Mouse (Mus musculus): ENCODE results near the gene Rin3. TPM values are rescaled to one million over a fixed set of nuclear protein-coding genes. Genes with fewer than 3 reads are reported as not detected.

The Rin3 gene
- polyA plus RNA-seq, 1 experiment, result 11.0 TPM

- no peak overlapping the region for H3K4me3 ChIP-seq (ENCODE audit: insufficient read depth, low read length)
- TF ChIP-seq POLR2A (IDR thresholded peaks at IDR 0.05; ENCODE audit: low read depth, low read length), result no peak
- no peak for TF ChIP-seq CTCF (IDR thresholded peaks at IDR 0.05; ENCODE audit: borderline replicate concordance, insufficient read depth, low read length)
- H3K4me1 ChIP-seq (ENCODE audit: control insufficient read depth, insufficient read depth, low read length), result no peaks in the 10 kb centered on the region
- H3K27ac ChIP-seq (ENCODE audit: insufficient read depth, low read length), result no peak overlapping the region
Observed at GRCm38 (mm10) chr12:102372322-102372721, 89.5 kb downstream of the Rin3 start.

GRCm38 (mm10) chr12:102382180-102382579 lies 99.3 kb downstream of the Rin3 start:
- H3K27ac ChIP-seq (ENCODE audit: insufficient read depth, low read length), result no peak overlapping the region
- H3K4me3 ChIP-seq (ENCODE audit: insufficient read depth, low read length), result no peak overlapping the region
- TF ChIP-seq CTCF (IDR thresholded peaks at IDR 0.05; ENCODE audit: borderline replicate concordance, insufficient read depth, low read length) (no peak), POLR2A (IDR thresholded peaks at IDR 0.05; ENCODE audit: low read depth, low read length) (no peak)
- no peaks in the 10 kb centered on the region for H3K4me1 ChIP-seq (ENCODE audit: control insufficient read depth, insufficient read depth, low read length)

- Histone ChIP-seq H3K27ac (ENCODE audit: insufficient read depth, low read length) (no peak overlapping the region), H3K4me3 (ENCODE audit: insufficient read depth, low read length) (no peak overlapping the region), H3K4me1 (ENCODE audit: control insufficient read depth, insufficient read depth, low read length) (no peaks in the 10 kb centered on the region)
- TF ChIP-seq POLR2A (IDR thresholded peaks at IDR 0.05; ENCODE audit: low read depth, low read length) (no peak), CTCF (IDR thresholded peaks at IDR 0.05; ENCODE audit: borderline replicate concordance, insufficient read depth, low read length) (no peak)
Observed at GRCm38 (mm10) chr12:102383288-102383687, 100.4 kb downstream of the Rin3 start.

- H3K27ac ChIP-seq (ENCODE audit: insufficient read depth, low read length), result no peak overlapping the region
- H3K4me3 ChIP-seq (ENCODE audit: insufficient read depth, low read length), result no peak overlapping the region
- TF ChIP-seq POLR2A (IDR thresholded peaks at IDR 0.05; ENCODE audit: low read depth, low read length) (no peak), CTCF (IDR thresholded peaks at IDR 0.05; ENCODE audit: borderline replicate concordance, insufficient read depth, low read length) (no peak)
- no peaks in the 10 kb centered on the region for H3K4me1 ChIP-seq (ENCODE audit: control insufficient read depth, insufficient read depth, low read length)
Observed at GRCm38 (mm10) chr12:102384819-102385218, 102.0 kb downstream of the Rin3 start.

GRCm38 (mm10) chr12:102387219-102387917 lies 104.5 kb downstream of the Rin3 start:
- H3K4me3 ChIP-seq (ENCODE audit: insufficient read depth, low read length), result no peak overlapping the region
- H3K27ac ChIP-seq (ENCODE audit: insufficient read depth, low read length), result no peak overlapping the region
- H3K4me1 ChIP-seq (ENCODE audit: control insufficient read depth, insufficient read depth, low read length), result no peaks in the 10 kb centered on the region
- TF ChIP-seq POLR2A (IDR thresholded peaks at IDR 0.05; ENCODE audit: low read depth, low read length) (no peak), CTCF (IDR thresholded peaks at IDR 0.05; ENCODE audit: borderline replicate concordance, insufficient read depth, low read length) (peak; percentile 93)

- no peak overlapping the region for H3K27ac ChIP-seq (ENCODE audit: insufficient read depth, low read length)
- TF ChIP-seq CTCF (IDR thresholded peaks at IDR 0.05; ENCODE audit: borderline replicate concordance, insufficient read depth, low read length) (no peak), POLR2A (IDR thresholded peaks at IDR 0.05; ENCODE audit: low read depth, low read length) (no peak)
- no peak overlapping the region for H3K4me3 ChIP-seq (ENCODE audit: insufficient read depth, low read length)
- no peaks in the 10 kb centered on the region for H3K4me1 ChIP-seq (ENCODE audit: control insufficient read depth, insufficient read depth, low read length)
Observed at GRCm38 (mm10) chr12:102390042-102390441, 107.2 kb downstream of the Rin3 start.

GRCm38 (mm10) chr12:102391109-102391508 lies 108.3 kb downstream of the Rin3 start:
- Histone ChIP-seq H3K27ac (ENCODE audit: insufficient read depth, low read length) (no peak overlapping the region), H3K4me3 (ENCODE audit: insufficient read depth, low read length) (no peak overlapping the region), H3K4me1 (ENCODE audit: control insufficient read depth, insufficient read depth, low read length) (no peaks in the 10 kb centered on the region)
- TF ChIP-seq CTCF (IDR thresholded peaks at IDR 0.05; ENCODE audit: borderline replicate concordance, insufficient read depth, low read length) (no peak), POLR2A (IDR thresholded peaks at IDR 0.05; ENCODE audit: low read depth, low read length) (no peak)

GRCm38 (mm10) chr12:102391982-102392381 lies 109.1 kb downstream of the Rin3 start:
- no peaks in the 10 kb centered on the region for H3K4me1 ChIP-seq (ENCODE audit: control insufficient read depth, insufficient read depth, low read length)
- TF ChIP-seq POLR2A (IDR thresholded peaks at IDR 0.05; ENCODE audit: low read depth, low read length) (no peak), CTCF (IDR thresholded peaks at IDR 0.05; ENCODE audit: borderline replicate concordance, insufficient read depth, low read length) (0 out of 2 replicates have a peak, but pooled peaks have one; percentile 7)

GRCm38 (mm10) chr12:102394496-102394895 lies 111.6 kb downstream of the Rin3 start:
- TF ChIP-seq CTCF (IDR thresholded peaks at IDR 0.05; ENCODE audit: borderline replicate concordance, insufficient read depth, low read length) (no peak), POLR2A (IDR thresholded peaks at IDR 0.05; ENCODE audit: low read depth, low read length) (no peak)
- H3K4me1 ChIP-seq (ENCODE audit: control insufficient read depth, insufficient read depth, low read length), result no peaks in the 10 kb centered on the region
- no peak overlapping the region for H3K4me3 ChIP-seq (ENCODE audit: insufficient read depth, low read length)
- H3K27ac ChIP-seq (ENCODE audit: insufficient read depth, low read length), result no peak overlapping the region

More at GRCm38 (mm10) chr12:102391982-102392381, 109.1 kb downstream of the Rin3 start:
- H3K4me3 ChIP-seq (ENCODE audit: insufficient read depth, low read length), result no peak overlapping the region
- H3K27ac ChIP-seq (ENCODE audit: insufficient read depth, low read length), result no peak overlapping the region

- H3K4me3 ChIP-seq (ENCODE audit: insufficient read depth, low read length), result no peak overlapping the region
- H3K27ac ChIP-seq (ENCODE audit: insufficient read depth, low read length), result no peak overlapping the region
- TF ChIP-seq POLR2A (IDR thresholded peaks at IDR 0.05; ENCODE audit: low read depth, low read length) (no peak), CTCF (IDR thresholded peaks at IDR 0.05; ENCODE audit: borderline replicate concordance, insufficient read depth, low read length) (no peak)
- no peaks in the 10 kb centered on the region for H3K4me1 ChIP-seq (ENCODE audit: control insufficient read depth, insufficient read depth, low read length)
Observed at GRCm38 (mm10) chr12:102395537-102395936, 112.7 kb downstream of the Rin3 start.
